Mouse (Mus musculus): Measurements from ENCODE around the gene Ciao2b.
A peak's percentile ranks its signal among the peaks of the same experiment; 100 is the strongest.

Gene Ciao2b

DNA sequence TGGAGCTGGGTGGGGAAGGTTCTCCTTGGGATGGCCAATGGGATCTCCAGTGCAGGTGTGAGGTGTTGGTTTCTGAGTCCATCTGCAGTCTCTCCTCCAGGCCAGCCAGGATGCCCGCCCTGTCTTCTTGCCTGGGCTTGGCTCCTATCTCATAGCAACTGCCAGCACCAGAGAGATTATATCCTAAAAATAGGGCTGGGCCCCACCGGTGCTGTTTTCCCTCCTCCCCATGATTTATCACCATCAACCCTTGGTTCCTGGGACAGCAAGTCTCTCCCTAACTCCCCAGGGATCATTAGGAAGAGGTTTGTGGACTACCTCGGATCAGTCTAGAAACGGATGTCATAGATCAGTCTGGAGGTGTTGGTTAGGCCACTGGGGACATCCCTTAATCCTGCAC lies 28.6 kb downstream of the Ciao2b start:
- no peak for DNase-seq

DNA sequence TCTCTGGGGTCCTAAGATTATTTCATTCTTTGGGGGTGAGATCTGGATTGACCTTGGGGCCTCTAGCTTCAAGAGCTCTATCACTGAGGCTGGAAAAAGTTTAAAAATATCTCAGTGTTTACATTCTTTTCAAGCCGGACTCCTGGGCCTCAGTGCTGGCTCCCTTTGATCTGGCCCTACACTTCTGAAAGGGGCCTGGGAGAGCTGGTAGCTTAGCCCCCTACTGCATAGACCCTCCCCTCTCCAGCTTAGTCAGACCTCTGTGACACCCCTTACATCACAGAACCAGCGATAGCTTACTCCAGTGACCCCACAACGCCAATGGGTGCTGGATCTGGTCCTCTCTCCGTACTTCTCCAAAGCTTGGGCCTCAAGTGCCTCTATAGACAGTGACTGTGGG lies 30.2 kb downstream of the Ciao2b start:
- no peak for DNase-seq

DNA sequence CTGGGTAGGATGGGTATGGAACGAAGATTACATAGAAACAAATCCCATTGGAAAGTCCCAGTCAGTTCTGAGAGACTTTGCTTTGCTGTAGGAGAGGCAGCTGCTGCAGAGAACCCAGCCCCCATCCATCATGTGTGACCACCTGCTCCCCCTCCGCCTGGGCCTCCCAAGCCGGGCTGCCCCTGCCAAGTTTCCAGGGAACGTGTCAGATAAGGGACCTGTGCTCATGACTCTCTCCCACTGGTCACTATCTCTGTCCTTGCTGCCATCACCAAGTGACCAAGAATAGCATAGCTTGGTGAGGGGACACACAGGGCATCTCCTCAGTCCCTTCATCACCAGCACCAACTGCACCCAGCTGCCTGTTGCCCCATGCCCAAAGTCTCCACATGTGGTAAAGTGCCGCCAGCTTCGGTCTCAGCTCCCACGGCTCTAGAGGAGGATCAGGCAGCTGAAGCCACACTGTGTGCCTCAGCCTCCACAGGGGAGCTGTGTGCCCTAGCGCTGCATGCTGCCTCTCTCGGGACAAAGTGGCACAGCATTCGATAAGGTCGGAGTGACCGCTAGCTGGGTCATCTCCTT lies 31.5 kb downstream of the Ciao2b start:
- DNase-seq = no peak

DNA sequence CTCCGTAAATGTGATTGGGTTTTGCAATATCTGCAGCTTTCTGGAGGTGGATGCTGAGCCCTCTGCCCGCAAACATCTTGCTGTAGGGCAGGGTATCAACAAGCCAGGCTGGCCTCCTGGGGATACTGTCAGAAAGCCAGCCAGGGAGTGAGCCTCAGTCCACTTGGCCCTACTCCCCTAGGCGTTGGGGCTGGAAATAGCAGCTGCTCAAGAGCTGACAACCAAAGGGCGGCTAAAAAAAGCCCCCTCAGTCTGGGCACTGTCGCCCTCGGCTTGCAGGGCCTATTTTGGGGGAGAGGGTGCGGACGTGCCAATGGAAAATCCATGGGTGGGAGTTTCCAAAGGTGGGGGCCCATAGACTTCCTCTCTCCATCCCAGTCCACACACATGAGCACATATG lies 32.5 kb downstream of the Ciao2b start:
- DNase-seq = no peak

DNA sequence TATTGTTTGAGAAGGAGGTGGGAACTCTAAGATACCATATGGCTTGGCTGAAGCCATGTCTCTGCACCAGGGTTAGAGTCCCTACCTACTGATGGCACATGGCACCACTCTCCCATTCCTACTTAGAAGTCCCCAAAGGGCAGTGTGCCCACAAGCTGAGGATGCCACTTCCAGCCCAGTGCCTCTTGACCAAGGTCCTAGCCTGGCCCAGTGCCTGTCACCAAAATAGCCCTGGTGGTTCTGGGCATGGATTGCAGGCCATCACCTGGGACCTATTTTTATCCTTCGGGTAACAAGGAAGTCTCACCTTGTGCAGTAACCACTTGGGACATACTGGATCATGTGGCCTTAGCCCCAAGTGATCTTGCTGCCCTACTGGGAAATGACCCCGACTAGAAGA lies 33.8 kb downstream of the Ciao2b start:
- no peak for DNase-seq

DNA sequence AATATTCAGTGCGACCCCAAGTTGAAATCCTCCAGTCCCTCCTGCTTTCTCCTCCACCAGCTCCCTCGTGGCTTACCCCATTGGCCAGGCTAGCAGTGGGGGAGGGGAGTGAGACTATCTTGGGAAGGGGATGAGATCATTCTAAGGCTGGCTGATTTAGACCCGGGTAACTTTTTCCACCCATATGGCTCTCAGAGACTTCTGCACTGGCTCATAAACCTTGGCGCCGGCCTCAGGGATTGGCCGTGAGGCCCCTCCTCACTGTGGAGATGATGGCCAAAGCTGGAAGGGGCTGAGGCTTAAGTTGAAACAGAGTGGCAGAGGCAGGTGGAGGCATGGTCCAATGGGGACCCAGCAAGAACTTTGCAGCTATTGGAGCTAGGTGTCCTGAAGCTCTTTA lies 35.4 kb downstream of the Ciao2b start:
- DNase-seq = peak; percentile 19

DNA sequence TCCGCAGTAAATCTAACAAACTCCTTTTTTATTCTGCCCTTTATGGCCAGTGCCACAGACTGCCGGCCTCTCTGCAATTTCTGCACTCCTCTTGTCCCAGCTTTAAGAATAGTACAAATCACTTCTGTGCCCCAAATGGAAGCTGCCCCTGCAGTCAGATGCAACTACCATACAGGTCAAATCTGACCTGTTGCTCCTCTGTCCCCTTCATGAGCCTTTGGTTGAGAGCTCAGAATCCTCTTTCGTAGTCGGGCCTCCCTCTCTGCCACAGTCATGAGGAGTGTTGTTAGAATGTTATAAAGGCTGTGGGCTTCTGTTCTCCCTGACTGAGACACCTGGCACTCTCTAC lies 38.5 kb downstream of the Ciao2b start:
- no peak for DNase-seq

DNA sequence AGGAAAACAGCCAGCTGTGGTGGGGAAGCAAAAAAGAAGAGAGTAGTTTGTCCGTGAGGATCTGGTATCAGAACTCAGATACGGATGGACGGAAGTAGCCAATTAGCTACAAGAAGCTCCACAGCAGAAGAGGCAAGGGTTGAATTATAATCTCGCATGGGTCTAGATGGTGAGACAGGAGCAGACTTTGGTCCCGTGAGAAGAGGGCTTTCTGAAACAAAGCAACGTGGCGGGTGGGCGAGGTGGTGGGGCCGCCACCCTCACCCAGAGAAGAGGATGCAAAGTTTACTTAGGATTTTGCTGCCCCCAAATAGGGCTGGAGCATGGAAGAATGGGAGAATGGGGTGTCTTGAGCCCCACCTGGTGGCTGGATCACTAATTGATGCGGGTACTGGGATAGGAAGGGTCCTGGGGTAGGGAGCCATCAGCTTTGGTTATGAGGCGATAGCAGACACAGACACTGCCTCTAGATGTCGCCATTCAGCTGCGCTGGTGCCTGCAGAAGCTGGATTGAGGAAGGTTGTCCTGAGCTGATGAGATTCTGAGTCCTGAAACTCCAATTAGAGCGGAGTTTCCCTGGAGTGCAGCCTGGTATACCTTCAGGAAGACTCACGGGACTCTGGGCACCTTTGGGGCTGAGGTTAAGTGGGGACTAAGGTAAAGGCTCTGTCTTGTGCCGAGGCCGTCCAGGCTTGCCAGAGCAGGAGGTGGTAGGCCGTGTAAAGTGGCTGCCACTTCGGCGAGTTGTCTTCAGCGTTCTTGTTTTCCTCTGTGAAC lies 39.1 kb downstream of the Ciao2b start:
- DNase-seq = peak; percentile 75

DNA sequence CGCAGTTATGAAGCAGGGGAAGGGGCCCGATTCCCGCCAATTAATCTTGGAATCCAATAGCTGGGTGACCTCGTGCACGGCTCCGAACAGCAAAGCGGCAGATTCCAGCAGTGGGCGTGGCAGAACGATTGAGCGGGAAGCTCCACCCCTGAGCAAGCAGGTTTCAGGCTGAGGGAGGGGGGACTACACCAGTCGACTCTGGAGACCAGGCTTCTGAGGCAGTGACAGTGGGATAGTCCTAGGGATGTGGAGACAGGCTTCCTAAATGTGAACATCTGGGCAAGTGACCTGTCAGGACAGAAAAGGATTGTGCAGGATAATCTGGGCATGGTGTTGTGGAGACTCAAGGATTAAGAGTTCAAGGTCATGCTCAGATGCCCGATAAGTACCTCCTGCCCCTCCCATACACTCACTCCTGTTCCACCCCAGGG lies 39.8 kb downstream of the Ciao2b start:
- no peak for DNase-seq

DNA sequence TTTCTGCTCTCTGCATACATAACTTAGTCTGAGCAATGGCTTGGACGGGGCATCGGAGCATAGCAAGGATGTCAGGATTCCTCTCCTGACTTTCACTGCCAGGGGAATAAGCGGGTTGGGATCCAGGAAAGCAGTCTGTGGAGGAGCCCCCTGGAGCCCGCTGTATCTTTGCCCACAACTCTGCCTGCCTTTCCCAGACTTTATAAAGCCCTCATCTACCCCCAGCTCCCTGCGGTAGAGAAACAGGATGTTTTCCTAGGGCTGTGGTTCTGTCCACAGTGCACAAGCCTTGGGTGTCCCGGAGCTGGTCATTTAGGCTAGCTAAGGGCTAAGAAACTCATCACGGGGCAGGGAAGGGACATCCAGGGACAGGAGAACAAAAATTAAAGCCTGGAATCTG lies 40.4 kb downstream of the Ciao2b start:
- no peak for DNase-seq

DNA sequence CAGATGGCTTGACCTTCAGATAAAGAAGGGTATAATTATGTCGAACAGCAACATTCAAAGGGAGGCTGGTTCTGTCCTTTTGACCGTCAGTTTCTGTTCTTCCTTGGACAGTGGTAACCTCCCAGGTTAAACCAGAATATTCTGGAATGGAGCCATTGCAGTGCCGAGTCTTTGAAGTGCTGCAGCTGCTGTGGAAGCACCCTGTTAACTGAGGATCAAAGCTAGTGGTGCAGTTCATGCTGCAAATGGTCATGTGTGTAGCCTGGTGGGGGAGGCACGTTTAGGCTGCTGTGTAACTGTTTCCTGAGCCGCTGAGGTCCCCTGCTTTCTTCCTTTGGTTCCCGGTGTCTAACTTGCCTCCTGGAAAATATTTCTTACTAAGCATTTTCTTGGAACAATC lies 43.3 kb downstream of the Ciao2b start:
- no peak for DNase-seq

DNA sequence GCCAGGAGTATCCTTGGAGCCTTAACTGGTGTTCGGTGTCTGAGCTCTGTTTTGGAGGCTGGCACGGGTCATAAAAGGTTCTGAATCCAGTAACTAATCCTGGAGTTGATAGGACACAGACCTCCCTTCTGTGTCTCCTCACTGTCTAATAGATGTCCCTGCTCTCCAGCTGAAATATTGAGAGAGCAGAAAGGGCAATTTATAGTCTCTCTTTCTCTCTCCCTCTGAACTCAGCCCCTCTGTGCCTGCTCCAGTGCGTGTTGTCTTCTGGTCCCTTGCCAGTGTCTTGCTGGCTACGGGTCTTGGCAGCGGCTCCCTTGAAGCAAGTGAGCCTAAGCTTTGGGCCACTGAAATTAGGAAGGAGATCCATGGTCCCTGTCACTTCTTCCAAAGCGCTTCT lies 44.1 kb downstream of the Ciao2b start:
- DNase-seq = no peak

DNA sequence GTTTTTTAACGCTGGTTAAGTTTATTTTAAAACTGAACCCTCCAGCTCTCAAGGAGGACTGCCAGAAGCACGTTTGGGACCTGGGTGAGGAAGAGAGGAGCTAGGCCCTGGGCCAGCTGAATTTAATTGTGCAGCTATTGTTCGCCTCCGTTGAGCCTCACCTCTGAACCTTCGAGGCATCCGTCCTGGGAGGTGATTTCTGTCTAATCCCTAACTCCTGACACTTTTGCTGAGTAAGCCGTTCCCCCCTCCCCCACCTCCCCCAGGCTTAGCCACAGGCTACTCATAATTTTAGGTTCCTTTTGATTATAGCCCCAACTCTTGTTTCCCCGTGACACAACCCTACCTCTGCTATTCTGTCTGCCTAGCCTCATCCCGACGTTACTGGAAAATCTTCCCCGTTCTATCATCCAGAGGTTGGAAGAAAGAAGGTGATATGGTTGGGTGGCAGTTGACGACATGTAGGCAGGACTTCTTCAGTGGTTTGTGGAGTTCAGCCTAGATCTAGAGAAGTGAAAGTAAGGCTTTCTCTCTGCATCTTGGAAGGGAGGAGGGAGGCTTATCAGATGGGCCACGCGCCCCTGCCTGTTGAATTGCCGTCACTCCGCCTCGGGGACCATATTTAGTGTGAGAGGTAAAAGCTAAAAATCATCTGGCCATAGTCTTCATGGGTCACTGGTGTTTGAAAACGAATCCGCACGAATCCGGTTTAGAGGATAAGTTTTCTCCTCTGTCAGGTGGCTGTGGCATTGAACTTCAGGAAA lies 45.8 kb downstream of the Ciao2b start:
- no peak for DNase-seq

DNA sequence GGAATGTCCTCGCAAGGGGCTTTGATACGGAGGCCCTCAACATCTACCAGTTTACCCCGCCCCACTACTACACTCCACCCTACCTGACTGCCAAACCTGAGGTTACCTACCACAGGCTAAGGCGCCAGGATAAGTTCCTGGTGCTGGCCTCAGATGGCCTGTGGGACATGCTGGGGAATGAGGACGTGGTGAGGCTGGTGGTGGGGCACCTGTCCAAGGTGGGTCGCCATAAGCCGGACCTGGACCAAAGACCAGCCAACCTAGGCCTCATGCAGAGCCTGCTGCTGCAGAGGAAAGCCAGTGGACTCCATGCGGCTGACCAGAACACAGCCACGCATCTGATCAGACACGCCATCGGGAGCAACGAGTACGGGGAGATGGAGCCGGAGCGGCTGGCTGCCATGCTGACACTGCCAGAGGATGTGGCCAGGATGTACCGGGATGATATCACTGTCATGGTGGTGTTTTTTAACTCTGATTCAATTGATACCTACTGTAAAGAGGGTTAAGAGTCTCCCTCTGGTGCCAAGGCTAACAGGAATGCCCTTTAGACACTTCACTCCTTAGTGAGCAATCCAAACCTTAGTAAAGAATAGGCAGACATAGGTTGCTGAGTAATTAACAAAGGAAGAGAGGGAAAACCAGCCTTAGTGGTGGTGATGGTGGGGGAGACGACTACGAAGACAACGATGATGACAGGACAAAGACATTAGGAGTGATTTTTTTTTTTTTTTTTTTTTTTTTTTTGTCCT lies 47.0 kb downstream of the Ciao2b start:
- DNase-seq = no peak

DNA sequence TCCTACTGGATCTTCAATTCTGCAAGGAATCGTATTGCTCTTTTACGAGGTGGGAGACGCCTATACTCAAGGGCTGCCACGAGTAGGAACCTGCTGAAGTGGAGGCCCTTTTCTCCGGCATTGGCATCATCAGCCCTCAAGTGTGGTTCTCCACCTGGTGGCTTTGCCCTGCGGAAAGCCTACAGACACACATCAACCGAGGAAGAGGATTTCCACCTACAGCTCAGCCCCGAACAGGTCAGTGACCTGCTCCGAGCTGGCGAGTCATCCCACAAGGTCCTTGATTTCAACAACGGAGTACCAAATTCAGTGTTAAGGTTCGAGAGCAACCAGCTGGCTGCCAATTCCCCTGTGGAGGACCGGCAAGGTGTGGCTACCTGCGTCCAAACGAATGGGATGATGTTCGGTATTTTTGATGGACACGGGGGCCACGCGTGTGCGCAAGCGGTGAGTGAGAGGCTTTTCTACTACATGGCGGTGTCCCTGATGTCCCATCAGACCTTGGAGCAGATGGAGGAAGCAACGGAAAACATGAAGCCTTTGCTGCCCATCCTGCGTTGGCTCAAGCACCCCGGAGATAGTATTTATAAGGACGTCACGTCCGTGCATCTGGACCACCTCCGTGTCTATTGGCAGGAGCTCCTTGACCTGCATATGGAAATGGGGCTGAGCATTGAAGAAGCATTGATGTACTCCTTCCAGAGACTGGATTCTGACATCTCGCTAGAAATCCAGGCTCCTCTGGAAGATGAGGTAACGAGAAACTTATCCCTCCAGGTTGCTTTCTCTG lies 48.0 kb downstream of the Ciao2b start:
- DNase-seq = no peak

DNA sequence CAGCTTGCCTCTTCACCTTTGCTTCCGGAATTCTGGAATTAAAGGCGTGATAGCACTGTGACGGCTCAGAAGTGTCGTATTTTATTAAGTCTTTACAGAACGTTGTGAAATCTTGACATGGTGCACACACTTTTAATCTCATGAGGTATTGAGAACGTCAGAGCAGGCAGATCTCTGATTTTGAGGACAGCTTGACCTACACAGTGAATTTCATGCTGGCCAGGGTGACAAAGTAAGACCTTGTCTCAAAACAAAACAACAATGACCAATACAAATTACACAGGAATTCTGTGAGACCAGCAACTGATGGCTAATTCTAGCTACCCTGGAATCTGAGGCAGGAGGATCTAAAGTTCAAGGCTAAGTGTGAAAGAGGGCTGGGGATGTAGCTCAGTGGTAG lies 49.2 kb downstream of the Ciao2b start:
- no peak for DNase-seq

DNA sequence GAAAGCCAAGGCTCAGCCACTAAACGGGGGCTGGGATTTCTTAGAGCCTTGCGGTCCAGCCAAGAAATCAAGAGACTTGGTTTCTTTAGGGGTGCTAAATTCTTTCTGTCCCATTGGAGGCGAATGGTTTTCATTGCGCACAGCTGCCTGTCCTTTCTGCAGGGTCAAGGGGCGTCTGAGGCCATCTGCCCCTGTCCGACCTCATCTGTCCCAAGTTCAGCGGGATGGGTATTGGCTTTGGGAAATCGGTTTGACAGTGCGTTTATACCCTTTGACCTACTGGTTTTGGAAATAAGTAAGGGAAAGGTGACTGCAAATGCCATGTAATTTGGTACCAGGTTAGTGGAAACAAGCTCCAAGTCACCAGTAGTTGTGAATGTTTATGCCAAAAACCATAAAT lies 49.9 kb downstream of the Ciao2b start:
- DNase-seq = no peak

DNA sequence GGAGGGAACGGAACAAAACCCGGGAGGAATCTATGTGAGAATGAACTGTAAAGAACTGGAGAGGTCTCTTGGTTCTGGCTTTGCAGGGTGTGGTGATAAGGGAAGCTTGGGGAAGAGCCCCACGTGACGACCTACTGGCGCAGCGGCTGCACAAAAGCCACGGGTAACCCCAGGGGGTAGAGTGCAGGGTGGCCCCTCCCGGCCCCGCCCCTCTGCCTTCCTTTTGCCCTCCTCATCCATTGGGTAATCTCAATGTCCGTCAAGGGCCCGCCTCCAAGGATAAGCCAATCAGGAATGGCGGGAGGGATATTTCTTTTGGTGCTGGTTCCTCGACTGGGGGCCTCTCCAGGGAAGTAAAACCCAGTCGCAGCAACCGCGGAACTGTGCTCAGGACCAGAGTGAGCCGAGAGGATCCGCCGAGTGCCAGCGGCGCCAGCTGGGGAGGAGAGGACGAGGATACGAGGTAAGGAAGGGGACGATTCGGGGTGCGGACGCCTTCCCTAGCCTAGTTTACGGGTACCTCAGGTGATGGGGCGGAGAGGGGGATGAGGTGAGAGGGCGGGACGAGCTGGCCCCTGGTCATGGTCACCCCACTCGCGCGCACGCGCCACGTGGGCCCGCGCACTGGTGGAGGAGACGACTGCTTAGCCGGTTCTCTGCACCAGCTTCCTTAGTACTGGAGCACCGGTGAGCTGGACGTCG lies 50.5 kb downstream of the Ciao2b start, which contains the start of gene Pdp2:
Pdp2 (plus strand) TSS at position 319 of the 702 bp plus-strand sequence.
- peak; percentile 85 for DNase-seq

DNA sequence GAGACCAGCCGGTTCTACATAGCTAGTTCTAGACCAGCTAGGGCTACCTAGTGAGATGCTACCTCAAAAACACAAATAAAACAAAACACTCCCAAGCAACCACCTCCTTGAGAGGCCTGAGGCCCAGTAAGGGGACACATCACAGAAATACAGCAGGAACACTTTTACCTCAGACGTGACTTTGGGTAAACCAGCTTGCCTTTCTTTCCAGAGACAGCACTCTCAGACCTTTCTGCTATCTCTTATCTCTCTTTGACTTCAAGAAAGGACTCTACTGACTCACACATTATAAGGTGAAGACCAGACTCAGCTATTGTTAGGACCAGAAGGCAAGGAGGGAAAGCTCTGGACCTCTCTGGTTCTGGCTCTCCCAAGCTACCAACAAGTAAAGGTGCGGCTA lies 51.5 kb downstream of the Ciao2b start:
- DNase-seq = no peak

All from right cerebral cortex, postnatal 4 days (tissue).